Mouse (Mus musculus) neural tube, embryonic 12.5 days (tissue): ENCODE data around the gene Lrig1. TPM values are rescaled to one million over a fixed set of nuclear protein-coding genes. Genes with fewer than 3 reads are reported as not detected.

ENCODE experiments used
- ATAC-seq: fragments of 200-750 bp; cut with Nextera tagmentation; 2 replicates; pipeline ENCODE4 v1.8.0; 2017; ENCODE audit warnings: low read depth, mild to moderate bottlenecking, moderate TSS enrichment, moderate library complexity; ENCODE audit not compliant: low FRiP score
- H3K27ac ChIP-seq: fragments of 300-500 bp; sonication (generic); 2 replicates; pipeline ENCODE4 v1.5.1; 2016
- H3K27me3 ChIP-seq: fragments of 300-500 bp; sonication (generic); replicated peaks from 2 replicates; pipeline ENCODE4 v1.6.1; 2016; ENCODE audit warnings: mild to moderate bottlenecking
- H3K36me3 ChIP-seq: fragments of 300-500 bp; sonication (generic); 2 replicates; pipeline ENCODE4 v1.6.1; 2016; ENCODE audit warnings: mild to moderate bottlenecking
- H3K4me1 ChIP-seq: fragments of 300-500 bp; sonication (generic); 2 replicates; pipeline ENCODE4 v1.6.1; 2016
- H3K4me2 ChIP-seq: fragments of 300-500 bp; sonication (generic); replicated peaks from 2 replicates; pipeline ENCODE4 v1.6.1; 2016; ENCODE audit warnings: mild to moderate bottlenecking
- H3K4me3 ChIP-seq: fragments of 300-500 bp; sonication (generic); 2 replicates; pipeline ENCODE4 v1.5.1; 2016
- H3K9ac ChIP-seq: fragments of 300-500 bp; sonication (generic); 2 replicates; pipeline ENCODE4 v1.6.1; 2016; ENCODE audit warnings: mild to moderate bottlenecking
- H3K9me3 ChIP-seq: fragments of 300-500 bp; sonication (generic); 2 replicates; pipeline ENCODE4 v1.6.1; 2016; ENCODE audit warnings: mild to moderate bottlenecking
- WGBS: fragments of 180-500 bp; shearing (Covaris S2); methylation state at CpG from one replicate; pipeline ENCODE4 v1.1.7; 2016; 5-methylcytosine and 5-hydroxymethylcytosine counted together
- polyA plus RNA-seq: library from polyadenylated mRNA; unstranded; fragments of >200 nt; fragmentation: Nextera tagmentation; extraction: Ambion mirVana; gene quantifications from 2 replicates; pipeline ENCODE4 v1.2.1, GENCODE M21; 2016

Lrig1 gene
- polyA plus RNA-seq, 1 experiment from 2014 or later = 20.4 TPM

- Histone ChIP-seq H3K4me3 (no peak overlapping the region), H3K36me3 (no peaks in the 10 kb centered on the region), H3K27ac (no peak overlapping the region), H3K9me3 (no peaks in the 10 kb centered on the region), H3K9ac (no peak overlapping the region), H3K27me3 (no peaks in the 10 kb centered on the region), H3K4me2 (no peak overlapping the region), H3K4me1 (peaks cover 40% of the 10 kb centered on the region)
- 74% methylated on average over 6 of the region's 6 CpGs for WGBS
- ATAC-seq = no peak
These were observed 47.2 kb downstream of the Lrig1 start for GRCm38 (mm10) chr6:94652659-94653213.

- no peak overlapping the region for H3K27ac ChIP-seq
- H3K36me3 ChIP-seq = peaks cover 3% of the 10 kb centered on the region; the same call in 1 of the 2 replicates
- no peaks in the 10 kb centered on the region for H3K27me3 ChIP-seq
- no peak overlapping the region for H3K9ac ChIP-seq
- H3K4me3 ChIP-seq = no peak overlapping the region
- ATAC-seq = no peak
- no peak overlapping the region for H3K4me2 ChIP-seq
- WGBS = 84% methylated on average over 17 of the region's 17 CpGs
- H3K4me1 ChIP-seq = peaks cover 34% of the 10 kb centered on the region
- H3K9me3 ChIP-seq = no peaks in the 10 kb centered on the region
These were observed 48.4 kb downstream of the Lrig1 start for GRCm38 (mm10) chr6:94651541-94651940.

DNA sequence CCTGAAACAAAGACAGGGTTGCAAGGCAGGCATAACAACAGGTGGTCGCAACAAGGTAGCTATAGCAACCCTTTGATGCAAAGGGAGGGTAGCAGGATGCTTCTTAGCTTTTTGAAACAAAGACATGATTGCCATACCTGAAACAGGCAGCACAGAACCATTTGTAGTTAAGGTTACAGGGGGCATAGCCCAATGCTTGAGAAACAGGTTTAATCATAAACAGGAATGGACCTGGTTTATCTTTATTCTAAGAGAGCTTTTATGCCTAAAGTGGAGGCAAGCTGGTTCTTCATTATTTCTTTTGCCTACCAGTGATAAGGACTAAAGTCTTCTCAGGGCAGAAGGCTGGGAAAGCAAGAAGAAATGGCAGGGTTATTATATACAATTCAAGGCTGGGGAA lies 50.3 kb downstream of the Lrig1 start:
- WGBS = 63% methylated on average over 1 of the region's 1 CpGs
- no peak overlapping the region for H3K27ac ChIP-seq
- H3K36me3 ChIP-seq = peaks cover 3% of the 10 kb centered on the region; the same call in 1 of the 2 replicates
- no peaks in the 10 kb centered on the region for H3K27me3 ChIP-seq
- H3K4me2 ChIP-seq = no peak overlapping the region
- H3K4me3 ChIP-seq = no peak overlapping the region
- peaks cover 25% of the 10 kb centered on the region for H3K4me1 ChIP-seq
- no peaks in the 10 kb centered on the region for H3K9me3 ChIP-seq
- no peak for ATAC-seq
- H3K9ac ChIP-seq = no peak overlapping the region

DNA sequence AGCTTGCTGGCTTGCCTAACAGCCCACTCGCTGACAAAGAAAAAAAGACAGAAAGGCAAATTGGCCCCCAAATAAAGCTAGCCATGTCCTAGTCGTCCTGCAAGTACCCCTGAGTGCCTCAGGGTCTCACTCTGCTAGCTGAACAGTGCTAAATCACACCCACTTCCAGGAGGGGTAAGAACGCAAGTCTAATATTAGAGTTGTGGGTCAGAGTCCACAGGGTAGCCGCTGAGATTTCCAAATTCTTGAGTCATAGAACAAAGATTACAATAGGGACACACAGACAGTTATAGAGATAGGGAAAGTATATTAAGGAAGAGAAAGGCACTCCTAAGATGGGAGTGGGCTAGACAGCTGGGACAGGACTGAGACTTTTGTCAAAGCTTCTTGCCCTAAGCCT lies 51.5 kb downstream of the Lrig1 start:
- WGBS = 34% methylated on average over 4 of the region's 4 CpGs
- no peak for ATAC-seq
- no peak overlapping the region for H3K27ac ChIP-seq
- H3K4me3 ChIP-seq = no peak overlapping the region
- no peaks in the 10 kb centered on the region for H3K9me3 ChIP-seq
- peaks cover 3% of the 10 kb centered on the region; the same call in 1 of the 2 replicates for H3K36me3 ChIP-seq
- H3K4me2 ChIP-seq = 0 out of 2 replicates have a peak overlapping the region, but pooled peaks have one; percentile 18
- peaks cover 28% of the 10 kb centered on the region for H3K4me1 ChIP-seq
- H3K9ac ChIP-seq = no peak overlapping the region
- no peaks in the 10 kb centered on the region for H3K27me3 ChIP-seq

DNA sequence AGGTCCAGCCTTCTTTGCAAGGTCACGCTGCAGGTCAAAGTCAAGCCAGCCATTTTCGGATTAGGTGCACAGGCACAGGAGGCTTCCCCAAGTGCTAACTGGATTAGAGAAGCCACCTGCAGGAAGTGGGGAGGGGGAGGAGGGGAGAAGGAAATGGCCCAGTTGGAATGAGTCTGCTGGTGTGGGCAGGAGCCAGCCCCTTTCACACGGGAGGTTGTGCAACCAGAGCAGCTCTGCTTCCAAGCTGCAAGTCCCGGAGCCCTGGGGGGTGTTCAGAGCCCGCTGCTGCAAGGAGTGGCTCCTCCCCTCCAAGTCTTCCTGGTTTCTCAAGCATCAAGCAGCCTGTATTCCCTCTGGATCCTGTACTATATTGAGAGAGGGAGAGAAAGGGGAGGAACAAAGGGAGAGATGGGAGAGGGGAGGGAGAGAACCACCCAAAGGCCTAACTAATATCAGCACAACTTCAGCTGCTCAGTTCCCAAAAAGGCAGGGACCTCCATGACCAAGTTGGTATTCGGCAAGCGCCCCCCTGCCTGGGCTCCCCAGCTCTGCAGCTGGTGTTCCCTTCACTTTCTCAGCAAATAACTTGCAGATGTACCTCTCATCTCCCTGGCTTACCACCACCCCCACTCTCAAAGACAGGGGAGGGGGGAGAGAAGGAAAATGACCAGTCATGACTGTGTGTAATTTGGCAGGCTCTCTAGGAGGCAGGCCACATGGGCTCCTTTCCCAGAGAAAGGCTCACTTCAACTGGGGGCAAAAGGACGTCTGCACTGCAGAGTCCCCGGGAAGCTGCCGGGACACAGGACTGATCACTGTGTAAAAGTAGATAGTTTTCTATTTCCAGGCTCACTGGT lies 52.2 kb downstream of the Lrig1 start:
- no peak overlapping the region for H3K9ac ChIP-seq
- H3K9me3 ChIP-seq = no peaks in the 10 kb centered on the region
- 11% methylated on average over 10 of the region's 10 CpGs for WGBS
- H3K27me3 ChIP-seq = no peaks in the 10 kb centered on the region
- H3K36me3 ChIP-seq = peaks cover 3% of the 10 kb centered on the region; the same call in 1 of the 2 replicates
- peaks cover 28% of the 10 kb centered on the region for H3K4me1 ChIP-seq
- H3K27ac ChIP-seq = peak overlapping the region; percentile 37; the same call in 1 of the 2 replicates
- peak; percentile 75 for ATAC-seq
- H3K4me3 ChIP-seq = no peak overlapping the region
- H3K4me2 ChIP-seq = peak overlapping the region; percentile 18

DNA sequence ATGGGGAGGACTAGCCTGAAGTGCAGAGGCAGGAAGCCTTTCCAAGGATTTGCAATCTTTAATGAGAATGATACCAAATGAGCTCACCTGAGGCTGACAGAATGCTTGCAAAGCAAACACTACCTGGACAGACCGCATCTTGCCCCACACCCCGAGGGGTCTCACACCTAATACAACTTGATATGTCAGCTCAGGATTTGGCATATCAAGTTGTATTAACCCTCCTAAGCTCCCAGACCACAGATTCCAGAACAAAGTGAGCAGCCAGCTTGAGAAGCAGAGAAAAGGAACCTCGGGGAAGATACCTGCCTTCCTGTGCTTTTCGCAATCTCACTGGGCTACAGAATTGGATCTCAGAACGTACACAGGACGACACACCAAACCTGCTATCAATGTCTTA lies 53.1 kb downstream of the Lrig1 start:
- peaks cover 3% of the 10 kb centered on the region; the same call in 1 of the 2 replicates for H3K36me3 ChIP-seq
- H3K4me3 ChIP-seq = no peak overlapping the region
- H3K4me1 ChIP-seq = peaks cover 31% of the 10 kb centered on the region
- H3K4me2 ChIP-seq = no peak overlapping the region
- no peaks in the 10 kb centered on the region for H3K27me3 ChIP-seq
- 82% methylated on average over 6 of the region's 6 CpGs for WGBS
- no peaks in the 10 kb centered on the region for H3K9me3 ChIP-seq
- no peak for ATAC-seq
- no peak overlapping the region for H3K27ac ChIP-seq
- no peak overlapping the region for H3K9ac ChIP-seq

DNA sequence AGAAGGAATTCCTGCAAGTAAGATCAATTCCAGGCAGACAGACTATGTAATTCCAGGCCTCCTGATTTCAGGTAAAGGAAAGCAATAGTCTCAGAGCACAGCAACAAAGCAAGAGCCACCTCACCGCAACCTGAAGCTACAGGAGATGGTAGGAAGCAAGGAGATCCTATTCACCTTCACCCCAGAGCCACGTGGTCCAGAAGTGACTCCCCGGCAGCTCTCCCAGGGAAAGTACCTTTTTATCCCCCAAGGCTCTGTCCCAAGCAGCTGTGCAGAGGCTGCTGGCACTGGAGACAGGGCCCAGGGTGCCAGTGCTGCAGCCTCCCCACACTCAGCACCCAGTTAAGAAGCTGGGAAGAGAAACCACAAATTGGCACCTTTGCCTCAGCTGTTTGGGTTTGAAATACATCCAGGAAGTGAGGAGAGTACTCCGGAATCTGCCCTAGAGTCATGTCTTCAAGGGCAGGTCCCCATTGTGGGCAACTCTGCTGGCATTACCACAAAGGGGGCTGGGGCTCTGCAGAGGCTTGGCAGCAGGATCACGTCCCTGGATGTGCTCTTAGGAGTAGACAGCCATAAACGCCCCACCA lies 53.6 kb downstream of the Lrig1 start:
- Histone ChIP-seq H3K4me1 (peaks cover 31% of the 10 kb centered on the region), H3K9ac (no peak overlapping the region)

DNA sequence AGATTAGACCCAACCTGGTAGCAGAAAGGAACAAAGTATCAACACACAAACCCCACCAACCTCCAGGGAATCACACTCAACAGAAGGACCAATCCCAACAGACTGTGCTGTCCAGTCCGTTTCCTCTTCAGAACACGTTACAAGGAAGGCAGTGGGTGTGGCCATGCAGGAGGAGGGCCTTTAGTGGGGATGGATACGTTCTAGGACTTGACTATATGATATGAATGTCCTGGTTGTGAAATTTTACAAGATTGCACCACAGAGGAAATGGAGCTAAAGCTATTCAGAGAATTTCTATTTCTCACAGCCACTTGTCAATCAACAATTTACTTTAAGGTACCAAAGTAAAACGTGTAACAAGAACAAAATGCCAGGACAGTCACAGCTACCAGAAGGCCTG lies 54.2 kb downstream of the Lrig1 start:
- Histone ChIP-seq H3K9ac (no peak overlapping the region), H3K4me1 (peaks cover 31% of the 10 kb centered on the region), H3K27ac (no peak overlapping the region), H3K27me3 (no peaks in the 10 kb centered on the region), H3K4me2 (no peak overlapping the region), H3K9me3 (no peaks in the 10 kb centered on the region), H3K36me3 (peaks cover 3% of the 10 kb centered on the region; the same call in 1 of the 2 replicates), H3K4me3 (no peak overlapping the region)
- 68% methylated on average over 4 of the region's 4 CpGs for WGBS
- ATAC-seq = no peak

More for the DNA sequence above, 53.6 kb downstream of the Lrig1 start:
- Histone ChIP-seq H3K4me2 (no peak overlapping the region), H3K27me3 (no peaks in the 10 kb centered on the region), H3K9me3 (no peaks in the 10 kb centered on the region), H3K36me3 (peaks cover 3% of the 10 kb centered on the region; the same call in 1 of the 2 replicates), H3K27ac (no peak overlapping the region), H3K4me3 (no peak overlapping the region)
- 67% methylated on average over 6 of the region's 6 CpGs for WGBS
- no peak for ATAC-seq

- Histone ChIP-seq H3K9me3 (no peaks in the 10 kb centered on the region), H3K27ac (no peak overlapping the region), H3K4me1 (peaks cover 38% of the 10 kb centered on the region), H3K4me2 (no peak overlapping the region), H3K9ac (no peak overlapping the region), H3K36me3 (peaks cover 3% of the 10 kb centered on the region; the same call in 1 of the 2 replicates), H3K27me3 (no peaks in the 10 kb centered on the region), H3K4me3 (no peak overlapping the region)
- no peak for ATAC-seq
- whole genome bisulfite sequencing = 71% methylated on average over 3 of the region's 3 CpGs
These were observed 55.3 kb downstream of the Lrig1 start for GRCm38 (mm10) chr6:94644641-94645040.

- H3K27ac ChIP-seq = no peak overlapping the region
- ATAC-seq = no peak
- 85% methylated on average over 2 of the region's 2 CpGs for WGBS
- no peaks in the 10 kb centered on the region for H3K9me3 ChIP-seq
- no peak overlapping the region for H3K9ac ChIP-seq
- H3K4me2 ChIP-seq = no peak overlapping the region
- no peak overlapping the region for H3K4me3 ChIP-seq
- peaks cover 32% of the 10 kb centered on the region for H3K4me1 ChIP-seq
- H3K27me3 ChIP-seq = no peaks in the 10 kb centered on the region
- peaks cover 3% of the 10 kb centered on the region; the same call in 1 of the 2 replicates for H3K36me3 ChIP-seq
These were observed 56.0 kb downstream of the Lrig1 start for GRCm38 (mm10) chr6:94643989-94644388.

DNA sequence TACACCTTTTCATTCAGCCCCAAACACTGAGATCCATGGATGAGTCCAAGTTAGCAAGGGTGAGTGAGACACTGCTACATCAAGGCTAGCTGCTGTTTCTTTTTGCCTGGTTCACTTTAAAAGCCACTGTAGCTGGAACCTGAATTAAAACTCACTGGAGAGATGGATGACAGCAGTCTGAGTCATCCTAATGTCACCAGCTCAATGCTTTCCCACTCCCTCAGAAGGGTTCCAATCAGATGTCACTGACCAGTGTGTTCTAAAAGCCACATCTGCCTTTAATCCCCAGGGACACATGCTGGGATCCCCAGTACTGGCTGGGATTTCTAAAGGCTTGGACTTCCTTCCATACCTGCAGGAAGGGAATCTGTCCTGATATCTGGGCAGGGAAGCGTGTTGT lies 57.9 kb downstream of the Lrig1 start:
- Histone ChIP-seq H3K27me3 (no peaks in the 10 kb centered on the region), H3K27ac (no peak overlapping the region), H3K36me3 (peaks cover 3% of the 10 kb centered on the region; the same call in 1 of the 2 replicates), H3K9me3 (no peaks in the 10 kb centered on the region), H3K9ac (no peak overlapping the region), H3K4me3 (no peak overlapping the region), H3K4me2 (no peak overlapping the region), H3K4me1 (peaks cover 13% of the 10 kb centered on the region)
- 76% methylated on average over 1 of the region's 1 CpGs for WGBS
- no peak for ATAC-seq

DNA sequence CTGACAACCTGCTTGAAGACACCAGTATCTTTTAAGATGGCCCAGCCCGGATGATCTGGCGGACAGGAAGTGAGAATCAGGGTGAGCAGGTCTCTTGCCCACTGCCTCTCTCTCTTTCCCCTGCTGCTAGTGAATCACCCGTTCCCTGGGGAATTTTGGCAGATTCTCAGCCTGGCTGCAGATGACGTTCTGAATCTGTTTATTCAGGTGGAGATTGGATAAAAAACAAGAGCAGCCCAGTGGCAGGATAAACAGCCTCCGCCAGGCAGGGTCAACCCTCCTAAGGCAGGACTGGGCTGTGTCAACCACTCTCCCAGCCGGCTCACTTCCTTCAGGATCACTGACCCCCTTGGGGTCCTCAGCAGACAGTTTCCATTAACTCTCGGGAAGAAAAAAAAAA lies 59.7 kb downstream of the Lrig1 start:
- ATAC-seq = no peak
- H3K4me1 ChIP-seq = peaks cover 26% of the 10 kb centered on the region
- no peak overlapping the region for H3K27ac ChIP-seq
- no peaks in the 10 kb centered on the region for H3K36me3 ChIP-seq
- WGBS = 49% methylated on average over 7 of the region's 7 CpGs
- no peak overlapping the region for H3K4me3 ChIP-seq
- H3K9me3 ChIP-seq = no peaks in the 10 kb centered on the region
- no peak overlapping the region for H3K4me2 ChIP-seq
- H3K27me3 ChIP-seq = no peaks in the 10 kb centered on the region
- H3K9ac ChIP-seq = no peak overlapping the region
